Mouse (Mus musculus): Measurements from ENCODE around the gene Eapp. TPM values are rescaled to one million over a fixed set of nuclear protein-coding genes. Genes with fewer than 3 reads are reported as not detected.
A peak's percentile ranks its signal among the peaks of the same experiment; 100 is the strongest.
"Not testable (repeated sequence)": the region's sequence is repeated elsewhere in the genome, so short reads cannot be mapped to it uniquely, and the experiment has no call there.

Eapp gene
- 47.5 and 49.2 TPM in 2 replicates for polyA plus RNA-seq (2014; fragmentation: Nextera tagmentation; extraction: Ambion mirVana)

DNA sequence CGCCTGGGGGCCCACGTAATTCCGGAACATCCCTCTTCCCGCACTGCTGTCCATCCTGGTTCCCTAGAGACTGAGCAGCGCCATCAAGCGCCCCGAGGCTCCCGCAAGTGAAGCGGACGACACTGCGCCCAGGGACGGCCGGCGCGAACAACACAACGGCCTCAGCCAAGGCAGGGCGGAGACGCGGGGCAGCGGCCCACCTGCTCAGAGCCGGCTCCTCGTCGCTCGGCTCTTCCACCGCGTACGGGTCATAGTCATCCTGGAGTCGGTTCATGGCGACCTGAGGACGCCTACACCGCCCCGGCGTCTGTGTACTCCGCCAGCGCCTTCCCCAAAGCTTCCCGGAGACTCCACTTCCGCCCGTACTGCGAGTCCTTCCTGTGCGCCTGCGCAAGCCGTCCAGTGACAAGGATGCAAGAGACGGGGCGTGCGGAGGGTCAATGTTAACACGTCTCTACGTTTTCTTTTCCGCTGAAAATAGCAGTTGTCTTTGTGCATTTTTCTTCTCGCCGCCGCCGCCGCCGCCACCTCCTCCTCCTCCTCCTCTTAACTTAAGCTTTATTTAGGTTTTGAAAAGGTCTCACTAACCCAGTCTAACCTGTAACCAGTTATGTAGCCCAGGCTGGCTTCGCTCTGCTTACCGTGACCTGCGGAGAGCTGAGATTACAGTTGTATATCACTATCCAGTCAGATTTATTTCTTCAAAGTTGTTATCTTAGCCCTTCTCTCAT is at the start of gene Eapp:
Eapp (minus strand) TSS at position 387 of the 731 bp plus-strand sequence.
- under 1% methylated on average over 57 of the region's 57 CpGs for WGBS
- peak within 1 kb of the TSS; percentile 95 to 98 for H3K27ac ChIP-seq (replicated peaks in 1 of 2; ENCODE audit: control insufficient read depth in 1 of 2, insufficient read depth in 1 of 2, low read depth in 2 of 2, low read length in 2 of 2)
- H3K4me3 ChIP-seq (ENCODE audit: control insufficient read depth in 1 of 2, insufficient read depth in 1 of 2, low read depth in 1 of 2, low read length in 2 of 2), result peak within 1 kb of the TSS; percentile 77 to 78
- H3K9me3 ChIP-seq (ENCODE audit: control insufficient read depth, low read length), result no peaks in the 10 kb centered on the region
- no peaks in the 10 kb centered on the region for H3K27me3 ChIP-seq (ENCODE audit: control insufficient read depth, insufficient read depth, low read length)
- H3K4me2 ChIP-seq (ENCODE audit: low read length), result peak within 1 kb of the TSS; percentile 66
- peak; percentile 90 for ATAC-seq (ENCODE audit: insufficient number of reproducible peaks, insufficient read depth, low FRiP score, low read depth)
- peak within 1 kb of the TSS; percentile 90 for H3K9ac ChIP-seq (ENCODE audit: low read length)
- H3K4me1 ChIP-seq (ENCODE audit: control insufficient read depth in 2 of 2, insufficient read depth in 2 of 2, low read length in 2 of 2), result peaks cover 0 to 6% of the 10 kb centered on the region in 2 experiments; a peak in 3 of 4 replicates
- H3K36me3 ChIP-seq (ENCODE audit: control insufficient read depth, insufficient read depth, low read length), result peaks cover 21% of the 10 kb centered on the region

DNA sequence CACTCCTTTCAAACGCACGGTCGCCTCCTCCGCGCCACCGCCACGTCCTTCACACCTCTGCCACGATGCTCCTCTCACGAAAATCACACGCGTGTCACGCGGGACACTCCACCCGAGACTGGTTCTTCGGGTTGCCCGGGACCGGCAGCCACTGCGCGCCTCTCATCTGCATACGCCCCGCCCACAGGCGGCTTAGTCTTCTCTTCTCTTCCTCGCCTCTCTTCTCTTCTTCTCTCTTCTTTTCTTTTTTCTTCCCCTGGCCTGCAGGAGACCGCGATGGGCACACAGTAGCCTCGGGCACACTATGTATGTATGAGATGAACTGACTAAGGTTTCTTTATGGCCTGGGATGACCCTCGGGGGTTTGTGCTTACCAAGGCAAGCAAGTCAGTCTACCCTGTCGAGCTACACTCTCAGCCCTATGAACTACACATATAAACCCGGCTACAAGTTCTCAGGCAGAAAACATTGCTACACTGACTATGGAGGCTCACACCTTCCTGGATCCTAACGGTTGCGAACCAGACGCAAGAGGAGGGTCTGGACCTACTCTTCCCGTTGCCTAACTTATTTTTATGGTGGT is 43.1 kb upstream of the Eapp start:
- not testable (repeated sequence) for H3K4me1 ChIP-seq (ENCODE audit: control insufficient read depth in 2 of 2, insufficient read depth in 2 of 2, low read length in 2 of 2); H3K36me3 ChIP-seq (ENCODE audit: control insufficient read depth, insufficient read depth, low read length); H3K9ac ChIP-seq (ENCODE audit: low read length); H3K27me3 ChIP-seq (ENCODE audit: control insufficient read depth, insufficient read depth, low read length); H3K27ac ChIP-seq (replicated peaks in 1 of 2; ENCODE audit: control insufficient read depth in 1 of 2, insufficient read depth in 1 of 2, low read depth in 2 of 2, low read length in 2 of 2); H3K4me2 ChIP-seq (ENCODE audit: low read length); H3K9me3 ChIP-seq (ENCODE audit: control insufficient read depth, low read length)
- ATAC-seq (ENCODE audit: insufficient number of reproducible peaks, insufficient read depth, low FRiP score, low read depth), result peak; percentile 40
- 0% methylated on average over 10 of the region's 33 CpGs for WGBS
- peak overlapping the region in 1 of 2 experiments; percentile 37; a peak in 2 of 4 replicates for H3K4me3 ChIP-seq (ENCODE audit: control insufficient read depth in 1 of 2, insufficient read depth in 1 of 2, low read depth in 1 of 2, low read length in 2 of 2)

DNA sequence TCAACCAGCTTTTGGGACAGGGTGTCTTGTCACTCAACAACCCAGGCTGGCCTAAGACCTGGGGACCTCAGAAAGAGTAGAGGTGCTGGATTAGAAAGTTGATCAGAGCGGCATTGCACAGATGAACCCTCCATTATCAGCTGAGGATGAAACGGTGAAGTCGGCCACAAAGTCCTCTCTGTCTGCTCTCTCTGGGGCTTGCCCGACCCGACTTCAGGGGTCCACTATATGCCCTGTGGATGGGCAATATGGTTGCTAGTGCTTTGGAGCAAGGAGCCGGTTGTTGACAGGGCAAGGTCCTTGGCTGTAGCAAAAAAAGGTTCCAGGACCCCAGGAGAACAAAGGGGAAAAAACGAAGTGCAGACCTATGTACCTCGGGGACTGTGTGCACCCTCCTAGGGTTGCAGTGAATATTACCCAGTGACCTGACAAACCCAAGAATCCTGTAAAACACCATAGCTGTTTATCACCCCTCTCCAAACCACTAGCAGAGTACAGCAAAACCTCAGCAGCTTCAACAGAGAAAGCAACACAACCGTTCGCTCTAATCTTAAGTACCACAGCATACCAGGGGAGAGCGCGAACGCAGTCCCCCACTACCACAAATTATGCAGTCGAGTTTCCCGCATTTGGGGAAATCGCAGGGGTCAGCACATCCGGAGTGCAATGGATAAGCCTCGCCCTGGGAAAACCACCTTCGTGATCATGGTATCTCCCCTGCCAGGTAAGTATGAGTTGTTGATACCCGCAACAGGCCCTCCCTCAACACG is 42.4 kb upstream of the Eapp start:
- not testable (repeated sequence) for H3K4me3 ChIP-seq (ENCODE audit: control insufficient read depth in 1 of 2, insufficient read depth in 1 of 2, low read depth in 1 of 2, low read length in 2 of 2); H3K36me3 ChIP-seq (ENCODE audit: control insufficient read depth, insufficient read depth, low read length); H3K9ac ChIP-seq (ENCODE audit: low read length); H3K27me3 ChIP-seq (ENCODE audit: control insufficient read depth, insufficient read depth, low read length); H3K9me3 ChIP-seq (ENCODE audit: control insufficient read depth, low read length); H3K4me2 ChIP-seq (ENCODE audit: low read length); H3K4me1 ChIP-seq (ENCODE audit: control insufficient read depth in 2 of 2, insufficient read depth in 2 of 2, low read length in 2 of 2); H3K27ac ChIP-seq (replicated peaks in 1 of 2; ENCODE audit: control insufficient read depth in 1 of 2, insufficient read depth in 1 of 2, low read depth in 2 of 2, low read length in 2 of 2)
- no CpG with 5 or more reads among the region's 21 CpGs for WGBS
- ATAC-seq (ENCODE audit: insufficient number of reproducible peaks, insufficient read depth, low FRiP score, low read depth), result peak; percentile 69

DNA sequence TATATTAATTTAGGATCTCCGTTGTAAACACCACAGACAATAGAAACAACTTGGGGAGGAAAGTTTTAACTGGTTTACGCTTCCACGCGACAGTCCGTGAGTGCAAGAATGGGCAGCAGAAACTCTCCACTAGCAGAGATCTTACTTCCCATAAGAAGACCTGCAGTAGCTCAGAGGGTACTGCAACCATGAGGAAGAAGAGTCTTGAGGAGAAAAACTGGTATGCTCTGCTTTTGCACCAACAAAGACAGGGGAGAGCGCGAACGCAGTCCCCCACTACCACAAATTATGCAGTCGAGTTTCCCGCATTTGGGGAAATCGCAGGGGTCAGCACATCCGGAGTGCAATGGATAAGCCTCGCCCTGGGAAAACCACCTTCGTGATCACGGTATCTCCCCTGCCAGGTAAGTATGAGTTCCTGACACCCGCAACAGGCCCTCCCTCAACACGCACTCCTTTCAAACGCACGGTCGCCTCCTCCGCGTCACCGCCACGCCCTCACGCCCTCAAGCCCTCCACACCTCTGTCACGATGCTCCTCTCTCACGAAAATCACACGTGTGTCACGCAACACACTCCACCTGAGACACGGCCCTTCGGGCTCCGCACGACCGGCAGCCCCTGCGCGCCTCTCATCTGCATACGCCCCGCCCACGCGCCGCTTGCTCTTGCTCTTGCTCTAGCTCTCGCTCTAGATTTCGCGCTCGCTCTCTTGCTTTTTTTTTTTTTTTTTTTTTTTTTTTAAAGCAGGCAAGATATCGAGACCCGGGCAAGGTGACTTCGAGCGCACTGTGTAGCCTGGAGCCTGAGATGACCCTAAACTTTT is 38.8 kb upstream of the Eapp start:
- WGBS, result 0% methylated on average over 6 of the region's 49 CpGs
- not testable (repeated sequence) for H3K36me3 ChIP-seq (ENCODE audit: control insufficient read depth, insufficient read depth, low read length); H3K4me2 ChIP-seq (ENCODE audit: low read length); H3K4me3 ChIP-seq (ENCODE audit: control insufficient read depth in 1 of 2, insufficient read depth in 1 of 2, low read depth in 1 of 2, low read length in 2 of 2); H3K9ac ChIP-seq (ENCODE audit: low read length); H3K27ac ChIP-seq (replicated peaks in 1 of 2; ENCODE audit: control insufficient read depth in 1 of 2, insufficient read depth in 1 of 2, low read depth in 2 of 2, low read length in 2 of 2); H3K4me1 ChIP-seq (ENCODE audit: control insufficient read depth in 2 of 2, insufficient read depth in 2 of 2, low read length in 2 of 2); H3K27me3 ChIP-seq (ENCODE audit: control insufficient read depth, insufficient read depth, low read length); H3K9me3 ChIP-seq (ENCODE audit: control insufficient read depth, low read length)
- peak; percentile 38 for ATAC-seq (ENCODE audit: insufficient number of reproducible peaks, insufficient read depth, low FRiP score, low read depth)

DNA sequence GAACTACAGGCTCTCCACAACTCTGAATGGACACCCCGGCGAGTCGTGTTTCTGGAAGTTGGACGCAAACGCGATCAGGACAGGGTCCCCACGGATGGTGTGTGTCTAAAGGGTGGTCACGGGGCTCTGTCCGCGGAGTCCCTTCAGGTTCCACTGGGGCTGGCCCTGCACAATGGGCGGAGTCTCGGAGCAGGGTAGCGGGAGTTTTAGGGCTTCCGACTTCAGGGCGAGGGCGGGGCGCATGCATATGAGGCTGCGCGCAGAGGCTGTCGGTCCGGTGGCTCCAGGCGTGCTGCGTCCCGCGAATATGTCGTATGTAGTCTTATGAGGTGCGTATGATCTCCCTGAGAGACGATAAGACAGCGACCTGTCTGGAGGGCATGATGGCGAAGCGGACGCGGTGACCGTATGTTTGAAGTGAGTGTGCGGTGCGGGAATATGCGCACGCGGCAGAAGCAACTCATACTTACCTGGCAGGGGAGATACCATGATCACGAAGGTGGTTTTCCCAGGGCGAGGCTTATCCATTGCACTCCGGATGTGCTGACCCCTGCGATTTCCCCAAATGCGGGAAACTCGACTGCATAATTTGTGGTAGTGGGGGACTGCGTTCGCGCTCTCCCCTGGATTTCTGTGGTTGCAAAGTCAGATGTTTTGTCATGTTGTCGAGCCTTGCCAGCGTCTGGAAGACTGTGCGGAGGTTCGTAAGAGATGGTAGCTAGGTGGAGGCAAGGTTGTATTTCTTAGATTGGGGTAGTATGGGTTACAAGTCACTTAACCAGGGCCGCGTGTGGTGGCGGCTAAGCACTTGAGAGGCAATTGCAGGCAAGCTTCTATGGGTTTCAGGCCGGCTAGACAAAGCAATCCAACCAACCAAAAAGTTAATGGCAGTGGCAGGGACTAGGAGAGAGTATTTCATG is 33.7 kb upstream of the Eapp start:
- not testable (repeated sequence) for H3K36me3 ChIP-seq (ENCODE audit: control insufficient read depth, insufficient read depth, low read length); H3K9me3 ChIP-seq (ENCODE audit: control insufficient read depth, low read length); H3K4me1 ChIP-seq (ENCODE audit: control insufficient read depth in 2 of 2, insufficient read depth in 2 of 2, low read length in 2 of 2); H3K9ac ChIP-seq (ENCODE audit: low read length); H3K27ac ChIP-seq (replicated peaks in 1 of 2; ENCODE audit: control insufficient read depth in 1 of 2, insufficient read depth in 1 of 2, low read depth in 2 of 2, low read length in 2 of 2); H3K27me3 ChIP-seq (ENCODE audit: control insufficient read depth, insufficient read depth, low read length); H3K4me3 ChIP-seq (ENCODE audit: control insufficient read depth in 1 of 2, insufficient read depth in 1 of 2, low read depth in 1 of 2, low read length in 2 of 2); H3K4me2 ChIP-seq (ENCODE audit: low read length)
- ATAC-seq (ENCODE audit: insufficient number of reproducible peaks, insufficient read depth, low FRiP score, low read depth), result peak; percentile 93
- WGBS, result no CpG with 5 or more reads among the region's 56 CpGs

DNA sequence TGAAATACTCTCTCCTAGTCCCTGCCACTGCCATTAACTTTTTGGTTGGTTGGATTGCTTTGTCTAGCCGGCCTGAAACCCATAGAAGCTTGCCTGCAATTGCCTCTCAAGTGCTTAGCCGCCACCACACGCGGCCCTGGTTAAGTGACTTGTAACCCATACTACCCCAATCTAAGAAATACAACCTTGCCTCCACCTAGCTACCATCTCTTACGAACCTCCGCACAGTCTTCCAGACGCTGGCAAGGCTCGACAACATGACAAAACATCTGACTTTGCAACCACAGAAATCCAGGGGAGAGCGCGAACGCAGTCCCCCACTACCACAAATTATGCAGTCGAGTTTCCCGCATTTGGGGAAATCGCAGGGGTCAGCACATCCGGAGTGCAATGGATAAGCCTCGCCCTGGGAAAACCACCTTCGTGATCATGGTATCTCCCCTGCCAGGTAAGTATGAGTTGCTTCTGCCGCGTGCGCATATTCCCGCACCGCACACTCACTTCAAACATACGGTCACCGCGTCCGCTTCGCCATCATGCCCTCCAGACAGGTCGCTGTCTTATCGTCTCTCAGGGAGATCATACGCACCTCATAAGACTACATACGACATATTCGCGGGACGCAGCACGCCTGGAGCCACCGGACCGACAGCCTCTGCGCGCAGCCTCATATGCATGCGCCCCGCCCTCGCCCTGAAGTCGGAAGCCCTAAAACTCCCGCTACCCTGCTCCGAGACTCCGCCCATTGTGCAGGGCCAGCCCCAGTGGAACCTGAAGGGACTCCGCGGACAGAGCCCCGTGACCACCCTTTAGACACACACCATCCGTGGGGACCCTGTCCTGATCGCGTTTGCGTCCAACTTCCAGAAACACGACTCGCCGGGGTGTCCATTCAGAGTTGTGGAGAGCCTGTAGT is 23.4 kb upstream of the Eapp start:
- H3K9me3 ChIP-seq (ENCODE audit: control insufficient read depth, low read length); H3K36me3 ChIP-seq (ENCODE audit: control insufficient read depth, insufficient read depth, low read length); H3K4me1 ChIP-seq (ENCODE audit: control insufficient read depth in 2 of 2, insufficient read depth in 2 of 2, low read length in 2 of 2); H3K27me3 ChIP-seq (ENCODE audit: control insufficient read depth, insufficient read depth, low read length); H3K27ac ChIP-seq (replicated peaks in 1 of 2; ENCODE audit: control insufficient read depth in 1 of 2, insufficient read depth in 1 of 2, low read depth in 2 of 2, low read length in 2 of 2); H3K4me3 ChIP-seq (ENCODE audit: control insufficient read depth in 1 of 2, insufficient read depth in 1 of 2, low read depth in 1 of 2, low read length in 2 of 2); H3K9ac ChIP-seq (ENCODE audit: low read length); H3K4me2 ChIP-seq (ENCODE audit: low read length): not testable (repeated sequence)
- peak; percentile 91 for ATAC-seq (ENCODE audit: insufficient number of reproducible peaks, insufficient read depth, low FRiP score, low read depth)
- WGBS, result no CpG with 5 or more reads among the region's 56 CpGs
